Mouse (Mus musculus) lung, adult 2 months (tissue): ENCODE results near the gene Gm9603. TPM values are rescaled to one million over a fixed set of nuclear protein-coding genes. Genes with fewer than 3 reads are reported as not detected.
"Not testable (repeated sequence)": the region's sequence is repeated elsewhere in the genome, so short reads cannot be mapped to it uniquely, and the experiment has no call there.

ENCODE experiments used
- DNase-seq: peaks from one replicate; pipeline ENCODE4 v3.0.0; 2022
- H3K4me1 ChIP-seq: fragments of 200-500 bp; 2 replicates; pipeline ENCODE4 v1.6.1; 2011; ENCODE audit warnings: low read length; ENCODE audit not compliant: control insufficient read depth, insufficient read depth
- H3K4me3 ChIP-seq: fragments of 200-500 bp; replicated peaks from 2 replicates; pipeline ENCODE3; 2011; ENCODE audit warnings: low read depth, mild to moderate bottlenecking, control low read depth, low read length; ENCODE audit errors: extremely low read depth
- WGBS: fragments of 180-500 bp; shearing (Covaris S2); methylation state at CpG from one replicate; pipeline ENCODE4 v1.1.7; 2018; 5-methylcytosine and 5-hydroxymethylcytosine counted together
- polyA plus RNA-seq: library from polyadenylated mRNA; depleted of rRNA; stranded (reverse); fragments of >200 nt; gene quantifications from 2 replicates; pipeline ENCODE4 v1.2.3, GENCODE M21; 2012; rRNA removed

Gene Gm9603
- not detected in 2 replicates for polyA plus RNA-seq

- H3K4me3 ChIP-seq, H3K4me1 ChIP-seq, DNase-seq: not testable (repeated sequence)
- WGBS, result no CpG with 5 or more reads among the region's 2 CpGs
Measured at GRCm38 (mm10) chr14:5687357-5687756, at the start of gene Gm9603. TSS of gene Gm9603 (minus strand) at chr14:5687457.

- H3K4me1 ChIP-seq, DNase-seq, H3K4me3 ChIP-seq: not testable (repeated sequence)
- WGBS, result no CpG with 5 or more reads among the region's 1 CpGs
Measured at GRCm38 (mm10) chr14:5632928-5633327, 54.3 kb downstream of the Gm9603 start, which contains the start of gene Gm8265. TSS of gene Gm8265 (minus strand) at chr14:5633028.

Other genes with a start within 250 kb of the Gm9603 start
- 0.20 and 0.26 TPM in 2 replicates for gene Gm3194, start 232.0 kb downstream of the Gm9603 start, polyA plus RNA-seq
- gene Gm8246, start 209.6 kb downstream of the Gm9603 start, polyA plus RNA-seq, result not detected in 2 replicates
- not detected in 2 replicates for gene Gm3187, start 203.2 kb downstream of the Gm9603 start, polyA plus RNA-seq
- gene Gm3488, start 185.8 kb downstream of the Gm9603 start, polyA plus RNA-seq, result not detected in 2 replicates
- not detected in 2 replicates for gene Gm3532, start 149.0 kb downstream of the Gm9603 start, polyA plus RNA-seq
- gene Gm8265, start 54.4 kb downstream of the Gm9603 start, polyA plus RNA-seq, result not detected in 2 replicates
- 0.43 and 0.72 TPM in 2 replicates for gene Gm3373, start 54.1 kb upstream of the Gm9603 start, polyA plus RNA-seq
- gene Gm3383, start 120.5 kb upstream of the Gm9603 start, polyA plus RNA-seq, result 0.20 and 0.26 TPM in 2 replicates
- not detected in 2 replicates for gene Gm3424, start 142.9 kb upstream of the Gm9603 start, polyA plus RNA-seq
- not detected in 2 replicates for gene Gm8237, start 192.9 kb upstream of the Gm9603 start, polyA plus RNA-seq